Mouse (Mus musculus): ENCODE results near the gene Zc3h10.

- TF ChIP-seq CTCF (IDR thresholded peaks at IDR 0.05; ENCODE audit: low read depth) (no peak), EP300 (optimal IDR thresholded peaks at IDR 0.05) (no peak)
Observed at GRCm38 (mm10) chr10:128495903-128496302, 51.7 kb downstream of the Zc3h10 start.

All from stomach, postnatal 0 days (tissue).